Mouse (Mus musculus): ENCODE measurements around the gene Mrap2. TPM values are rescaled to one million over a fixed set of nuclear protein-coding genes. Genes with fewer than 3 reads are reported as not detected.

Gene Mrap2
- polyA plus RNA-seq, 1 experiment from 2014 or later: 0.41 TPM

GRCm38 (mm10) chr9:87143076-87143475 lies 1.0 kb upstream of the Mrap2 start:
- DNase-seq (ENCODE audit: low spot score) (no peak), ATAC-seq (no peak)
- no peak overlapping the region for H3K4me3 ChIP-seq (ENCODE audit: low read depth, low read length)
- no peaks in the 10 kb centered on the region for H3K36me3 ChIP-seq (ENCODE audit: control insufficient read depth, insufficient read depth, low read length)
- H3K27ac ChIP-seq (ENCODE audit: low read depth, low read length): no peak overlapping the region
- no peaks in the 10 kb centered on the region for H3K9me3 ChIP-seq (replicated peaks; ENCODE audit: control insufficient read depth, low read length)
- WGBS: 77% methylated on average over 3 of the region's 3 CpGs
- peaks cover 16% of the 10 kb centered on the region; the same call in 1 of the 2 replicates for H3K27me3 ChIP-seq (replicated peaks; ENCODE audit: control insufficient read depth, insufficient read depth, low read length)
- peaks cover 6% of the 10 kb centered on the region; the same call in 1 of the 2 replicates for H3K4me1 ChIP-seq (ENCODE audit: control insufficient read depth, insufficient read depth, low read length)
- no peak overlapping the region for H3K4me2 ChIP-seq (ENCODE audit: low read length)
- H3K9ac ChIP-seq (ENCODE audit: low read length): no peak overlapping the region

- no peak for DNase-seq (ENCODE audit: low spot score)
- under 1% methylated on average over 19 of the region's 19 CpGs for WGBS
- H3K27me3 ChIP-seq (replicated peaks; ENCODE audit: control insufficient read depth, insufficient read depth, low read length): peaks cover 16% of the 10 kb centered on the region; the same call in 1 of the 2 replicates
These were observed 426 bp downstream of the Mrap2 start for GRCm38 (mm10) chr9:87144532-87144931.

GRCm38 (mm10) chr9:87145180-87145579 lies 1.1 kb downstream of the Mrap2 start:
- no peak overlapping the region for H3K27ac ChIP-seq (ENCODE audit: low read depth, low read length)
- H3K27me3 ChIP-seq (replicated peaks; ENCODE audit: control insufficient read depth, insufficient read depth, low read length): peaks cover 16% of the 10 kb centered on the region; the same call in 1 of the 2 replicates
- H3K9me3 ChIP-seq (replicated peaks; ENCODE audit: control insufficient read depth, low read length): no peaks in the 10 kb centered on the region
- ATAC-seq (no peak), DNase-seq (ENCODE audit: low spot score) (peak; percentile 23)
- H3K36me3 ChIP-seq (ENCODE audit: control insufficient read depth, insufficient read depth, low read length): no peaks in the 10 kb centered on the region
- peak overlapping the region; percentile 58 for H3K4me2 ChIP-seq (ENCODE audit: low read length)
- peak overlapping the region; percentile 26 for H3K4me3 ChIP-seq (ENCODE audit: low read depth, low read length)
- 2% methylated on average over 15 of the region's 15 CpGs for whole genome bisulfite sequencing
- H3K9ac ChIP-seq (ENCODE audit: low read length): peak overlapping the region; percentile 38
- H3K4me1 ChIP-seq (ENCODE audit: control insufficient read depth, insufficient read depth, low read length): peaks cover 6% of the 10 kb centered on the region; the same call in 1 of the 2 replicates

More at GRCm38 (mm10) chr9:87144532-87144931, 426 bp downstream of the Mrap2 start:
- Histone ChIP-seq H3K4me3 (ENCODE audit: low read depth, low read length) (peak overlapping the region; percentile 26), H3K9ac (ENCODE audit: low read length) (peak overlapping the region; percentile 38; the same call in 1 of the 2 replicates), H3K27ac (ENCODE audit: low read depth, low read length) (no peak overlapping the region), H3K4me1 (ENCODE audit: control insufficient read depth, insufficient read depth, low read length) (peaks cover 6% of the 10 kb centered on the region; the same call in 1 of the 2 replicates), H3K36me3 (ENCODE audit: control insufficient read depth, insufficient read depth, low read length) (no peaks in the 10 kb centered on the region), H3K4me2 (ENCODE audit: low read length) (peak overlapping the region; percentile 58), H3K9me3 (replicated peaks; ENCODE audit: control insufficient read depth, low read length) (no peaks in the 10 kb centered on the region)
- ATAC-seq: peak; percentile 52

- 39% methylated on average over 11 of the region's 11 CpGs for WGBS
- no peak overlapping the region for H3K4me3 ChIP-seq (ENCODE audit: low read depth, low read length)
These were observed 1.6 kb downstream of the Mrap2 start for GRCm38 (mm10) chr9:87145671-87146070.

GRCm38 (mm10) chr9:87146400-87146799 lies 2.3 kb downstream of the Mrap2 start:
- no peak overlapping the region for H3K9ac ChIP-seq (ENCODE audit: low read length)
- no peaks in the 10 kb centered on the region for H3K36me3 ChIP-seq (ENCODE audit: control insufficient read depth, insufficient read depth, low read length)
- no peaks in the 10 kb centered on the region for H3K9me3 ChIP-seq (replicated peaks; ENCODE audit: control insufficient read depth, low read length)
- 88% methylated on average over 4 of the region's 4 CpGs for WGBS
- peaks cover 16% of the 10 kb centered on the region; the same call in 1 of the 2 replicates for H3K27me3 ChIP-seq (replicated peaks; ENCODE audit: control insufficient read depth, insufficient read depth, low read length)
- H3K4me3 ChIP-seq (ENCODE audit: low read depth, low read length): no peak overlapping the region
- no peak overlapping the region for H3K27ac ChIP-seq (ENCODE audit: low read depth, low read length)
- ATAC-seq: no peak
- no peak overlapping the region for H3K4me2 ChIP-seq (ENCODE audit: low read length)
- H3K4me1 ChIP-seq (ENCODE audit: control insufficient read depth, insufficient read depth, low read length): peaks cover 6% of the 10 kb centered on the region; the same call in 1 of the 2 replicates
- no peak for DNase-seq (ENCODE audit: low spot score)

More at GRCm38 (mm10) chr9:87145671-87146070, 1.6 kb downstream of the Mrap2 start:
- Histone ChIP-seq H3K27me3 (replicated peaks; ENCODE audit: control insufficient read depth, insufficient read depth, low read length) (peaks cover 16% of the 10 kb centered on the region; the same call in 1 of the 2 replicates), H3K9ac (ENCODE audit: low read length) (no peak overlapping the region), H3K27ac (ENCODE audit: low read depth, low read length) (no peak overlapping the region), H3K4me1 (ENCODE audit: control insufficient read depth, insufficient read depth, low read length) (peaks cover 6% of the 10 kb centered on the region; the same call in 1 of the 2 replicates), H3K9me3 (replicated peaks; ENCODE audit: control insufficient read depth, low read length) (no peaks in the 10 kb centered on the region), H3K36me3 (ENCODE audit: control insufficient read depth, insufficient read depth, low read length) (no peaks in the 10 kb centered on the region), H3K4me2 (ENCODE audit: low read length) (no peak overlapping the region)
- no peak for ATAC-seq
- DNase-seq (ENCODE audit: low spot score): no peak

- H3K4me2 ChIP-seq (ENCODE audit: low read length): no peak overlapping the region
- DNase-seq (ENCODE audit: low spot score): no peak
These were observed 3.8 kb downstream of the Mrap2 start for GRCm38 (mm10) chr9:87147927-87148326.

GRCm38 (mm10) chr9:87152641-87153325 lies 8.7 kb downstream of the Mrap2 start:
- Histone ChIP-seq H3K4me1 (ENCODE audit: control insufficient read depth, insufficient read depth, low read length) (no peaks in the 10 kb centered on the region), H3K36me3 (ENCODE audit: control insufficient read depth, insufficient read depth, low read length) (no peaks in the 10 kb centered on the region), H3K9ac (ENCODE audit: low read length) (no peak overlapping the region), H3K27ac (ENCODE audit: low read depth, low read length) (no peak overlapping the region), H3K9me3 (replicated peaks; ENCODE audit: control insufficient read depth, low read length) (no peaks in the 10 kb centered on the region), H3K4me2 (ENCODE audit: low read length) (no peak overlapping the region), H3K27me3 (replicated peaks; ENCODE audit: control insufficient read depth, insufficient read depth, low read length) (no peaks in the 10 kb centered on the region), H3K4me3 (ENCODE audit: low read depth, low read length) (no peak overlapping the region)
- ATAC-seq: no peak
- no peak for DNase-seq (ENCODE audit: low spot score)
- 100% methylated on average over 1 of the region's 1 CpGs for WGBS

More at GRCm38 (mm10) chr9:87147927-87148326, 3.8 kb downstream of the Mrap2 start:
- WGBS: 76% methylated on average over 2 of the region's 2 CpGs
- Histone ChIP-seq H3K4me1 (ENCODE audit: control insufficient read depth, insufficient read depth, low read length) (peaks cover 6% of the 10 kb centered on the region; the same call in 1 of the 2 replicates), H3K27me3 (replicated peaks; ENCODE audit: control insufficient read depth, insufficient read depth, low read length) (peaks cover 16% of the 10 kb centered on the region; the same call in 1 of the 2 replicates), H3K4me3 (ENCODE audit: low read depth, low read length) (no peak overlapping the region), H3K36me3 (ENCODE audit: control insufficient read depth, insufficient read depth, low read length) (no peaks in the 10 kb centered on the region), H3K27ac (ENCODE audit: low read depth, low read length) (no peak overlapping the region), H3K9me3 (replicated peaks; ENCODE audit: control insufficient read depth, low read length) (no peaks in the 10 kb centered on the region), H3K9ac (ENCODE audit: low read length) (no peak overlapping the region)
- no peak for ATAC-seq

- WGBS: 94% methylated on average over 4 of the region's 4 CpGs
- no peak for DNase-seq (ENCODE audit: low spot score)
These were observed 18.5 kb downstream of the Mrap2 start for GRCm38 (mm10) chr9:87162559-87162958.

More at GRCm38 (mm10) chr9:87162559-87162958, 18.5 kb downstream of the Mrap2 start:
- H3K4me2 ChIP-seq (ENCODE audit: low read length): no peak overlapping the region
- H3K27ac ChIP-seq (ENCODE audit: low read depth, low read length): no peak overlapping the region
- no peaks in the 10 kb centered on the region for H3K27me3 ChIP-seq (replicated peaks; ENCODE audit: control insufficient read depth, insufficient read depth, low read length)
- no peaks in the 10 kb centered on the region for H3K36me3 ChIP-seq (ENCODE audit: control insufficient read depth, insufficient read depth, low read length)
- H3K4me3 ChIP-seq (ENCODE audit: low read depth, low read length): no peak overlapping the region
- no peaks in the 10 kb centered on the region for H3K9me3 ChIP-seq (replicated peaks; ENCODE audit: control insufficient read depth, low read length)
- H3K4me1 ChIP-seq (ENCODE audit: control insufficient read depth, insufficient read depth, low read length): no peaks in the 10 kb centered on the region
- no peak overlapping the region for H3K9ac ChIP-seq (ENCODE audit: low read length)
- ATAC-seq: no peak

Measured in forebrain, embryonic 14.5 days (tissue).